Mouse (Mus musculus): ENCODE results near the gene AI481877. TPM values are rescaled to one million over a fixed set of nuclear protein-coding genes. Genes with fewer than 3 reads are reported as not detected.

The AI481877 gene
- total and polyA plus RNA-seq, 3 experiments = 0.01 TPM; not detected in 2

GRCm38 (mm10) chr4:59006211-59006610, 132.6 kb downstream of the AI481877 start:
- Histone ChIP-seq H3K27me3 (ENCODE audit: control insufficient read depth in 1 of 2, insufficient read depth in 2 of 2, low read length in 2 of 2) (no peaks in the 10 kb centered on the region), H3K4me1 (ENCODE audit: control insufficient read depth in 1 of 2, insufficient read depth in 2 of 2, low read length in 2 of 2) (peaks cover 18 to 33% of the 10 kb centered on the region in 2 experiments), H3K9me3 (replicated peaks; ENCODE audit: insufficient read depth, low read length) (no peaks in the 10 kb centered on the region), H3K36me3 (ENCODE audit: control insufficient read depth in 1 of 2, insufficient read depth in 2 of 2, low read length in 2 of 2) (peaks cover 0 to 38% of the 10 kb centered on the region in 2 experiments; a peak in 2 of 4 replicates), H3K9ac (ENCODE audit: control insufficient read depth, low read depth, low read length, poor library complexity, severe bottlenecking) (no peak overlapping the region), H3K27ac (ENCODE audit: control insufficient read depth, low read depth, low read length) (no peak overlapping the region), H3K4me3 (ENCODE audit: control insufficient read depth in 1 of 2, insufficient read depth in 1 of 2, low read depth in 2 of 2, low read length in 2 of 2) (no peak overlapping the region), H3K79me2 (ENCODE audit: control insufficient read depth, insufficient read depth, low read length, poor library complexity) (peaks cover 65% of the 10 kb centered on the region)
- no peak for TF ChIP-seq RCOR1 (IDR thresholded peaks at IDR 0.05; ENCODE audit: low read depth, low read length)
- TF ChIP-seq KAT2A (conservative IDR thresholded peaks at IDR 0.05; ENCODE audit: low read depth, low read length) = no peak
- no peak for TF ChIP-seq EP300 (IDR thresholded peaks at IDR 0.05; ENCODE audit: low read depth in 1 of 2, low read length in 2 of 2)
- DNase-seq (ENCODE audit: low read depth, low spot score) = no peak

- no peak for TF ChIP-seq MAZ (IDR thresholded peaks at IDR 0.05; ENCODE audit: low read depth, low read length)
- TF ChIP-seq CHD2 (IDR thresholded peaks at IDR 0.05; ENCODE audit: low read length) = no peak
- no peak for TF ChIP-seq SIN3A (IDR thresholded peaks at IDR 0.05; ENCODE audit: low read length)
- no peak for TF ChIP-seq BHLHE40 (IDR thresholded peaks at IDR 0.05; ENCODE audit: borderline replicate concordance, low read depth, low read length)
- no peak for TF ChIP-seq CHD1 (IDR thresholded peaks at IDR 0.05; ENCODE audit: low read depth, low read length)
- TF ChIP-seq TBP (IDR thresholded peaks at IDR 0.05; ENCODE audit: low read depth, low read length) = no peak
- no peak for DNase-seq (ENCODE audit: low read depth, low spot score)
- peak overlapping the region; percentile 90 for H3K9ac ChIP-seq (ENCODE audit: control insufficient read depth, low read depth, low read length, poor library complexity, severe bottlenecking)
- H3K4me1 ChIP-seq (ENCODE audit: control insufficient read depth in 1 of 2, insufficient read depth in 2 of 2, low read length in 2 of 2) = peaks cover 6 to 24% of the 10 kb centered on the region in 2 experiments
- no peak overlapping the region for H3K27ac ChIP-seq (ENCODE audit: control insufficient read depth, low read depth, low read length)
- H3K9me3 ChIP-seq (replicated peaks; ENCODE audit: insufficient read depth, low read length) = no peaks in the 10 kb centered on the region
- H3K4me3 ChIP-seq (ENCODE audit: control insufficient read depth in 1 of 2, insufficient read depth in 1 of 2, low read depth in 2 of 2, low read length in 2 of 2) = peak overlapping the region; percentile 76 to 81
- peaks cover 44% of the 10 kb centered on the region for H3K79me2 ChIP-seq (ENCODE audit: control insufficient read depth, insufficient read depth, low read length, poor library complexity)
- peaks cover 0 to 29% of the 10 kb centered on the region in 2 experiments; a peak in 2 of 4 replicates for H3K36me3 ChIP-seq (ENCODE audit: control insufficient read depth in 1 of 2, insufficient read depth in 2 of 2, low read length in 2 of 2)
- no peaks in the 10 kb centered on the region for H3K27me3 ChIP-seq (ENCODE audit: control insufficient read depth in 1 of 2, insufficient read depth in 2 of 2, low read length in 2 of 2)
Observed at GRCm38 (mm10) chr4:59003806-59004200, 135.0 kb downstream of the AI481877 start.

- peaks cover 10 to 28% of the 10 kb centered on the region in 2 experiments for H3K4me1 ChIP-seq (ENCODE audit: control insufficient read depth in 1 of 2, insufficient read depth in 2 of 2, low read length in 2 of 2)
- peak within 1 kb of the TSS; percentile 90 for H3K9ac ChIP-seq (ENCODE audit: control insufficient read depth, low read depth, low read length, poor library complexity, severe bottlenecking)
- no peaks in the 10 kb centered on the region for H3K27me3 ChIP-seq (ENCODE audit: control insufficient read depth in 1 of 2, insufficient read depth in 2 of 2, low read length in 2 of 2)
- peak; percentile 91 for DNase-seq (ENCODE audit: low read depth, low spot score)
- 0 out of 2 replicates have a peak within 1 kb of the TSS, but pooled peaks have one; percentile 24 for H3K27ac ChIP-seq (ENCODE audit: control insufficient read depth, low read depth, low read length)
- H3K4me3 ChIP-seq (ENCODE audit: control insufficient read depth in 1 of 2, insufficient read depth in 1 of 2, low read depth in 2 of 2, low read length in 2 of 2) = peak within 1 kb of the TSS; percentile 76 to 81
- H3K36me3 ChIP-seq (ENCODE audit: control insufficient read depth in 1 of 2, insufficient read depth in 2 of 2, low read length in 2 of 2) = peaks cover 0 to 30% of the 10 kb centered on the region in 2 experiments; a peak in 2 of 4 replicates
- H3K79me2 ChIP-seq (ENCODE audit: control insufficient read depth, insufficient read depth, low read length, poor library complexity) = peaks cover 41% of the 10 kb centered on the region
- H3K9me3 ChIP-seq (replicated peaks; ENCODE audit: insufficient read depth, low read length) = no peaks in the 10 kb centered on the region
- TF ChIP-seq UBTF (IDR thresholded peaks at IDR 0.05; ENCODE audit: borderline replicate concordance, insufficient read depth, low read depth, low read length) (0 out of 2 replicates have a peak, but pooled peaks have one; percentile 83), ELF1 (IDR thresholded peaks at IDR 0.05; ENCODE audit: low read depth, low read length) (peak; percentile 91), POLR2A (IDR thresholded peaks at IDR 0.05; ENCODE audit: control insufficient read depth in 1 of 2, insufficient read depth in 1 of 2, low read depth in 1 of 2, low read length in 2 of 2, poor library complexity in 1 of 2) (peak; percentile 82 to 98), TCF12 (IDR thresholded peaks at IDR 0.05; ENCODE audit: low read depth, low read length) (peak; percentile 46), ZMIZ1 (IDR thresholded peaks at IDR 0.05; ENCODE audit: low read depth, low read length) (peak; percentile 82; the same call in 1 of the 2 replicates), TAL1 (IDR thresholded peaks at IDR 0.05; ENCODE audit: low read length) (no peak), CHD1 (IDR thresholded peaks at IDR 0.05; ENCODE audit: low read depth, low read length) (0 out of 2 replicates have a peak, but pooled peaks have one; percentile 58), HCFC1 (IDR thresholded peaks at IDR 0.05; ENCODE audit: low read depth, low read length) (peak; percentile 81), TBP (IDR thresholded peaks at IDR 0.05; ENCODE audit: low read depth, low read length) (no peak), NELFE (IDR thresholded peaks at IDR 0.05; ENCODE audit: low read depth, low read length) (peak; percentile 81), MAX (IDR thresholded peaks at IDR 0.05; ENCODE audit: low read length) (0 out of 2 replicates have a peak, but pooled peaks have one; percentile 31), MAZ (IDR thresholded peaks at IDR 0.05; ENCODE audit: low read depth, low read length) (no peak), JUND (IDR thresholded peaks at IDR 0.05; ENCODE audit: low read depth, low read length) (no peak), ZKSCAN1 (IDR thresholded peaks at IDR 0.05; ENCODE audit: low read depth, low read length) (no peak), CTCF (IDR thresholded peaks at IDR 0.05 in 2 of 3, conservative IDR thresholded peaks at IDR 0.05 in 1 of 3; ENCODE audit: control insufficient read depth in 1 of 3, insufficient read depth in 1 of 3, low read depth in 2 of 3, low read length in 3 of 3, poor library complexity in 1 of 3, severe bottlenecking in 1 of 3) (no peak), CHD2 (IDR thresholded peaks at IDR 0.05; ENCODE audit: low read length) (no peak), POLR2AphosphoS5 (IDR thresholded peaks at IDR 0.05; ENCODE audit: borderline replicate concordance, low read depth, low read length) (no peak), POLR2AphosphoS2 (IDR thresholded peaks at IDR 0.05; ENCODE audit: low read length) (no peak)
Observed at GRCm38 (mm10) chr4:59002948-59003805, 135.6 kb downstream of the AI481877 start, which contains the start of gene Gm20503. TSS of gene Gm20503 (plus strand) at chr4:59003210.
